Mouse (Mus musculus): Measurements from ENCODE around the gene Gad2. TPM values are rescaled to one million over a fixed set of nuclear protein-coding genes. Genes with fewer than 3 reads are reported as not detected.

Gene Gad2
- polyA plus RNA-seq, 1 experiment from 2014 or later: 0.53 TPM

GRCm38 (mm10) chr2:22736134-22736533 is 114.1 kb downstream of the Gad2 start:
- no peak overlapping the region for H3K27ac ChIP-seq
- H3K36me3 ChIP-seq: no peaks in the 10 kb centered on the region
- H3K9me3 ChIP-seq (replicated peaks): no peaks in the 10 kb centered on the region
- ATAC-seq (replicated peaks; ENCODE audit: insufficient number of reproducible peaks, insufficient read depth, low FRiP score, low read depth): no peak
- H3K4me2 ChIP-seq: no peak overlapping the region
- no peak overlapping the region for H3K4me3 ChIP-seq
- WGBS: 53% methylated on average over 2 of the region's 2 CpGs
- H3K9ac ChIP-seq: no peak overlapping the region
- H3K27me3 ChIP-seq: no peaks in the 10 kb centered on the region
- no peaks in the 10 kb centered on the region for H3K4me1 ChIP-seq (replicated peaks)

GRCm38 (mm10) chr2:22739369-22739768 is 117.4 kb downstream of the Gad2 start:
- Histone ChIP-seq H3K27me3 (no peaks in the 10 kb centered on the region), H3K4me3 (no peak overlapping the region), H3K36me3 (no peaks in the 10 kb centered on the region), H3K9me3 (replicated peaks) (no peaks in the 10 kb centered on the region), H3K4me1 (replicated peaks) (no peaks in the 10 kb centered on the region), H3K9ac (no peak overlapping the region), H3K4me2 (no peak overlapping the region), H3K27ac (no peak overlapping the region)
- ATAC-seq (replicated peaks; ENCODE audit: insufficient number of reproducible peaks, insufficient read depth, low FRiP score, low read depth): no peak
- WGBS: 36% methylated on average over 1 of the region's 1 CpGs

- ATAC-seq (replicated peaks; ENCODE audit: insufficient number of reproducible peaks, insufficient read depth, low FRiP score, low read depth): no peak
- WGBS: 59% methylated on average over 1 of the region's 1 CpGs
These were observed 118.4 kb downstream of the Gad2 start for GRCm38 (mm10) chr2:22740441-22740840.

GRCm38 (mm10) chr2:22741222-22741621 is 119.2 kb downstream of the Gad2 start:
- no peaks in the 10 kb centered on the region for H3K36me3 ChIP-seq
- H3K4me2 ChIP-seq: no peak overlapping the region
- H3K27me3 ChIP-seq: no peaks in the 10 kb centered on the region
- no peak overlapping the region for H3K4me3 ChIP-seq
- H3K27ac ChIP-seq: no peak overlapping the region
- WGBS: 63% methylated on average over 3 of the region's 3 CpGs
- H3K9ac ChIP-seq: no peak overlapping the region
- H3K9me3 ChIP-seq (replicated peaks): no peaks in the 10 kb centered on the region
- no peaks in the 10 kb centered on the region for H3K4me1 ChIP-seq (replicated peaks)
- no peak for ATAC-seq (replicated peaks; ENCODE audit: insufficient number of reproducible peaks, insufficient read depth, low FRiP score, low read depth)

More at GRCm38 (mm10) chr2:22740441-22740840, 118.4 kb downstream of the Gad2 start:
- no peak overlapping the region for H3K27ac ChIP-seq
- H3K4me1 ChIP-seq (replicated peaks): no peaks in the 10 kb centered on the region
- no peak overlapping the region for H3K4me3 ChIP-seq
- no peaks in the 10 kb centered on the region for H3K36me3 ChIP-seq
- H3K4me2 ChIP-seq: no peak overlapping the region
- H3K9ac ChIP-seq: no peak overlapping the region
- H3K9me3 ChIP-seq (replicated peaks): no peaks in the 10 kb centered on the region
- no peaks in the 10 kb centered on the region for H3K27me3 ChIP-seq

Small RNAs within 50 kb of the gene (microRNA-seq; reads per million reads assigned to microRNA genes)
- gene Gm23636 (not detected), gene Mir3967 (not detected)

Other genes starting within 250 kb of the Gad2 start
- gene Apbb1ip, start 151.9 kb downstream of the Gad2 start, polyA plus RNA-seq (2015; fragmentation: Nextera tagmentation; extraction: Ambion mirVana): 1.9 and 4.0 TPM in 2 replicates

Measured in heart, embryonic 15.5 days (tissue).